Mouse (Mus musculus): ENCODE data around the gene Pah.

DNA sequence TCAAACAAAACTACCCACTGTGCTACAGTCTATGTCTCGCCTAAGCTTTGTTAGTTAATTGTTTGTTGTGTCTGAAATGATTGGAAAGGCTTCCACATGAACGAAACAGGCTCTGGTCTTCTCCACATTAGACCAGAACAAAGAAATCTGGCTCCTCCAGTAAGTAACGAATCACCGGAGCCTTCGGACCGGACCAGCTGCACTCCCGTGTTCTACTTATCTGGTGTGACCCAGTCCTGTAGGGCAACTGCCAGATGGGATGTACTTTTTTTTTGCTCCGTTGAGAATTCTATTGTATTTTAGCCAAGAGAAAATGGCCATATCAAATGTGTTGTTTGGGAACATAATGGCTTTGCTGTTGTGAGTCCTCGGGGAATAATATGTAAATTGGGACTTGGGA lies 42.2 kb downstream of the Pah start:
- no peak for TF ChIP-seq CTCF (IDR thresholded peaks at IDR 0.05; ENCODE audit: low read depth)
- TF ChIP-seq EP300 (IDR thresholded peaks at IDR 0.05; ENCODE audit: low read depth) = no peak

Data from heart, postnatal 0 days (tissue).